Mouse (Mus musculus) embryonic fibroblast, embryonic 13.5 days (primary cell): Measurements from ENCODE around the gene Hgd.

Experiments
- CTCF ChIP-seq: IDR thresholded peaks from 2 replicates; pipeline ENCODE4 v1.5.1; 2011; ENCODE audit warnings: mild to moderate bottlenecking, control low read depth, low read length, moderate library complexity, borderline replicate concordance; ENCODE audit not compliant: insufficient read depth
- POLR2A ChIP-seq: IDR thresholded peaks from 2 replicates; pipeline ENCODE4 v1.6.1; 2011; ENCODE audit warnings: low read depth, mild to moderate bottlenecking, control low read depth, low read length, moderate library complexity

DNA sequence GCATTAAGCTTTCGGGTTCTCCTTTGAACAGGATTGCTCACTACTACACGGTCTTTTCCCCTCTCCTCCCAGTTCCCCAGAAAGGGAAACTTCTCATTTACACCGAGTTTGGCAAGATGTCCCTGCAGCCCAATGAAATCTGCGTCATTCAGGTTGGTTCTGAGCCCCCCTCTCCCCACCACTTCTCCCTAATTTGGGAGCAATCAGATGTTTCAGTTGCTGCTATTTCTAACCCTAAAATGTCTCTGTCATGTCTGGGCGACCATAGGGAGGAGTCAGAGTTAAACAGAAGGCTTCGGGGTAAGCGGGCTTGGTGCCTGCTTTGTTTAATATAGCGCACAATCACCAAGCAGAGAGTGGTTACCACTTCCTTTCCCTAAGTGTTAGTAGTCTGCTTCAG is 36.2 kb downstream of the Hgd start:
- no peak for TF ChIP-seq CTCF
- TF ChIP-seq POLR2A: no peak
